Mouse (Mus musculus) brown adipose tissue, adult 24 weeks (tissue): ENCODE results near the gene Il4ra. TPM values are rescaled to one million over a fixed set of nuclear protein-coding genes. Genes with fewer than 3 reads are reported as not detected.

ENCODE experiments used
- H3K27ac ChIP-seq: fragments of 200-500 bp; replicated peaks from 2 replicates; pipeline ENCODE4 v1.5.1; 2012; ENCODE audit warnings: low read depth, mild to moderate bottlenecking, low read length
- H3K4me1 ChIP-seq: fragments of 200-500 bp; 2 replicates; pipeline ENCODE4 v1.6.1; 2012; ENCODE audit warnings: low read length, mixed read lengths; ENCODE audit not compliant: control insufficient read depth, insufficient read depth, insufficient read length
- H3K4me3 ChIP-seq: fragments of 200-500 bp; 2 replicates; pipeline ENCODE4 v1.5.1; 2012; ENCODE audit warnings: low read depth, mild to moderate bottlenecking, low read length, moderate library complexity; ENCODE audit not compliant: insufficient read depth
- polyA plus RNA-seq: library from polyadenylated mRNA; stranded (reverse); fragments of >200 nt; gene quantifications from 2 replicates; pipeline ENCODE4 v1.2.4, GENCODE M21; 2012; ENCODE audit not compliant: missing spikeins, insufficient read depth, insufficient read length

Il4ra gene
- polyA plus RNA-seq, 1 experiment, result 8.6 TPM

DNA sequence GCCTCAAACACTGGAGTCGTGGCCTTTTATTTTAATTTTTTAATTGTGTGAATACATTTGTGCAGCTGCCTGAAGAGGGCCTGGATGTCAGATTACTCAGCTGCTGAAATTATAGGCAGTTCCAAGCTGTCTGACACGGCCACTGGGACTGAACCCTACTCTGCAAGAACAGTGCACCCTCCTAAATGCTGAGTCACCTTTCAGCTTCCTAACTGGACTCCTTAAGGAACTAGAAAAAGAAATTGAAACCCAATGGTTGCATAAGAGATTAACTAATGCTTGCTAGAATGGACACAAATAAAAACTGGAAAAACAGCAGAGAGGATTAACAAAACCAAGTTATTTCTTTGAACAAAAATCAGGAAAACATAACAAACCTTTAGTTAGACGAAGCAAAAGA lies 44.5 kb downstream of the Il4ra start:
- no peak overlapping the region for H3K27ac ChIP-seq

DNA sequence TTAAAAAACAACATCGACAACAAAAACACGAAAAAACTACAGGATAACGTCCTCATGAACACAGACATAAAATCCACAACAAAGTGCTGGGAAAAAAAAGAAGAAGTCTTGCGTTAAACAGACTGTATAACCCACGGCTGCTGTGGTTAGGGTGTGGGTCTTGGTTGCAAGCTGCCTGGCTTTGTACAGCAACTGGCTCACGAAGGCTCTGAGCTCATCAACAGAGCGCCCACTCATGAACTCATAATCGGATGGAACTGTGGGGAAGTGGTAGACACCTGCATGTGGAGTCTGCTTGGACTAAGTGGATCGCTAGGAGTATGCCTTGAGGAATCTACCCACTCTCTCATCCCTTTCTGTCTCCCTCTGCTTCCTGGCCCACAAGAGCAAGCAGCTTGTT lies 45.2 kb downstream of the Il4ra start:
- H3K4me3 ChIP-seq, result no peak overlapping the region
- no peaks in the 10 kb centered on the region for H3K4me1 ChIP-seq
- H3K27ac ChIP-seq, result peak overlapping the region; percentile 49; the same call in 1 of the 2 replicates

More for the DNA sequence above, 44.5 kb downstream of the Il4ra start:
- H3K4me1 ChIP-seq, result no peaks in the 10 kb centered on the region
- H3K4me3 ChIP-seq, result no peak overlapping the region

DNA sequence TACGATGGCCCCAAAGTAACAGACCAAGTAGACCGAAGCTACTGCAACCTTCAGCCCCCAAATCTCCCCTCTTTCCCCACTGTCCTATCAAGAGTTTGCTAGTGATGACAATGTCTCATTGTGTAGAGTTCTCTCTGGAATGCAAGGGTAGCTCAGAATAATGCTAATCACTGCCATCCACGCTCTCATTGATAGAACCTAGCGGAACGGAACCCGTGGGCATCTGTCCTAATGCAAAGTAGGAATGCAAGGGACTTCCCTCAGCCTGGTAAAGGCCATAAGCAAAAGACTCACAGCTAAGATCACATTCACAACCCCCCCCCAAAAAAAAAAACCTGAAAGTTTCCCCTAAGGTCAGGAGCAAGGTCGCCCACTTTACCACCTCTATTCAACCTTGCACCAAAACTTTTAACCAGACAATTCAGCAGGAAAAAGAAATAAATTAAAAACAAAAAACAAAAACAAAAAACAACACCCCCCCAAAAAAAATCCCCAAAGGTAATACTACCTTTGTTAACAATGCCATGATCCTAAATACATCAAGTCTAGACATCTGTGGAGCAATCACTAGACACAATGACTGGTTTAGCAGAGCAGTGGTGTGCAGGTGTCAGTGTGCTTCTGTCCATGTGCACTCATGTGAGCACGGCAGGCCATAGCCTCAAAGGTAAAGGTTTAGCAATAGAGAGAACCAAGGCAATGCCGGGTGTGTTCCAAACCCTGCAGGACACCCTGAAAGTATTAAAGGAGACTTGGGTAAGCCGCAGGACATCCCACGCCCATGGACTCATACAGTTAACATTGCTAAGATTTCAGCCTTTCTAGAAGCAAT lies 45.8 kb downstream of the Il4ra start:
- no peak overlapping the region for H3K4me3 ChIP-seq
- H3K4me1 ChIP-seq, result no peaks in the 10 kb centered on the region
- H3K27ac ChIP-seq, result no peak overlapping the region

DNA sequence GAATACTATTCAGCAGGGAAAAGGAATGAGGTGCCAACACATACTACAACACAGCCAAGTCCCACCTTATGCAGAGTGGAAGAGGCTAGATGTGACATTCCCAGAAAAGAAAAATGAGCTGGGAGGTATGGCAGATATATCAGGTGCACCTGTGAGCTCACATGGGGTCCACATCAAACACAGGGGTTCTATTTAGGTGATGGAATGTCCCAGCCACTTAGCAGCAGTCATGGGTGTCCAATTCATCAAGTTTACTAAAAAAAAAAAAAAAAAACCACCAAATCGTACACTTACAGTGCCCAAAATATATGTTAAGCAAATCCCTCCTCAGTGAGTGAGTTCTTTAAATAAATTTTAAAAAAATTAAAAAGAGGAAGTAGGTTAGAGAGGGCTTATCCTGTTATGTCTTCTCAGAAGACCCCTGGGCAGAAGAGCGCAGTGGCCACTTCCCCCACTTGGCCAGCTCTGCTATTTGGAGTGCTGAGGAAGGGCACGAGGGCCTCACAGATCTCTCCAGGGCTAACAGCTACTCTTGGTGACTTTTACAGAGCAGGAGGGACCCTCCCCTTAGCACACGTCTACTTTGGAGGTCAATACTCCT lies 47.6 kb downstream of the Il4ra start:
- Histone ChIP-seq H3K4me3 (no peak overlapping the region), H3K27ac (no peak overlapping the region), H3K4me1 (no peaks in the 10 kb centered on the region)

DNA sequence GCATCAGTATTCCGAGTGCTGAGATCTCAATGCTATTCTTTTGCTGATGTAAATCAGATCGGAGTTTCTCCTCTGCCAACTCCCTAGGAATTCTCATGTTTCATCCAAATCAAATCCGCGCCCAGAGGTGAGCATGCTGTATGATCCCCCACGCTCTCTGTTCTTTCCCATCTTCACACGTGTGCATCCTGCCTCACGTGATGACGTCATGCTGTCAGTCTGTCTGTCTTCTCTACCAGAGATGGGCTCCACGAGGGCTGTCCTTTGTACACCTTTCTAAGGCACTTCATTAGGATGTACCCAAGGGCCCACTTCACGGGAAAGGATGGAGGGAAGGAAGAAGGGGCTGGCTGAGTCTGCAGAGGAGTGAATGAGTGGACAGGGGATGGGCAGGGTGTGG lies 48.2 kb downstream of the Il4ra start:
- no peaks in the 10 kb centered on the region for H3K4me1 ChIP-seq

DNA sequence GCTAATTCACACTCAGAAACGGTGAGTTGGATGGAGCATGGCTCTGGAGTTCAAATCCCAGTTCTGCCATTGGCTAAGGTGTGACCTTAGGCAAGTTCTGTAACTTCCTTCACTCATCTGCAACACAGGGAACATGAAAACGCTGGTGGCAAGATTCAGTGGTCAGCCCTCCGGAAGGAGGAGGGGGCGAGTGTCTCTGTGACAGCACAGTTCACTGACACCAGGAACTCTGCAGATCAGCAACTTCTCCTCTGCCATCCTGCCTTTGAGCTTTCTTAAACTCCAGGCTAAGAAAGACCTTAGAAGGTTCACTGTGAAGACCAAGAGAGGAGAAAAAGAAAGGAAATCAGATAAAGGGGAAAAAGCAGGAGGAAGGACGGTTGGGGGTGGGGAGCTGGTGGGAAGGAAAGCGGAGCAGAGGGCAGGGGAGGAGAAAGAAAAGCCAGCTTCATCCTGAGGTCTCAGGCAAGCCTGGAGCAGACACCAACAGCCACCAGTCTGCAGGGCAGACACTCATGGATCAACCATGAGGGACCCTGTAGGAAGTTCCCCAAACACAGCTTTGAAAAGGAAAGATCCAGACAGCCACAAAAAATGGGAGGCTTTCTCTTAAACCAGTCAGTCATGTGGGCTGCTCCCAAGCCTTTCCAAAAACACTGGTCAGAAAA lies 48.8 kb downstream of the Il4ra start:
- Histone ChIP-seq H3K4me1 (no peaks in the 10 kb centered on the region), H3K27ac (no peak overlapping the region; the same call in 1 of the 2 replicates), H3K4me3 (no peak overlapping the region)

More for the DNA sequence above, 48.2 kb downstream of the Il4ra start:
- Histone ChIP-seq H3K4me3 (no peak overlapping the region), H3K27ac (no peak overlapping the region)

DNA sequence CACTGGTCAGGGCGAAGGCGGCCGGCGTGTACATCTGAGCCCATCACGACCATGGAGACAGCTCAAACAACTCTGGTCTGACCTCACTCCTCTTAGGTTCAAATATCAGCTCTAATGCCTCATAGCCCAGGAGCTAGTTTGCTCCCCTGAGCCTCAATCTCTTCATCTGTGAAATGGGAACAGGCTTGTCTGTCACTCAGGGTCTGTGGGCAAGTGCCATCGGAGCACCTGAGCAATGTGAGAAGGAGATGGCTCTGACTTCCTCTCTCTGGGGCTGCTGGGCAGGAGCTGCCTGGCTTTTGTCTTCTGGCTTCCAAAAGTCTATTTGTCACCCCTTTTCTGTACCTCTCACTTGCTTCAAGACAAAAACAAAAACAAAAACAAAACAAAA lies 49.4 kb downstream of the Il4ra start:
- Histone ChIP-seq H3K27ac (no peak overlapping the region; the same call in 1 of the 2 replicates), H3K4me1 (no peaks in the 10 kb centered on the region), H3K4me3 (no peak overlapping the region)

DNA sequence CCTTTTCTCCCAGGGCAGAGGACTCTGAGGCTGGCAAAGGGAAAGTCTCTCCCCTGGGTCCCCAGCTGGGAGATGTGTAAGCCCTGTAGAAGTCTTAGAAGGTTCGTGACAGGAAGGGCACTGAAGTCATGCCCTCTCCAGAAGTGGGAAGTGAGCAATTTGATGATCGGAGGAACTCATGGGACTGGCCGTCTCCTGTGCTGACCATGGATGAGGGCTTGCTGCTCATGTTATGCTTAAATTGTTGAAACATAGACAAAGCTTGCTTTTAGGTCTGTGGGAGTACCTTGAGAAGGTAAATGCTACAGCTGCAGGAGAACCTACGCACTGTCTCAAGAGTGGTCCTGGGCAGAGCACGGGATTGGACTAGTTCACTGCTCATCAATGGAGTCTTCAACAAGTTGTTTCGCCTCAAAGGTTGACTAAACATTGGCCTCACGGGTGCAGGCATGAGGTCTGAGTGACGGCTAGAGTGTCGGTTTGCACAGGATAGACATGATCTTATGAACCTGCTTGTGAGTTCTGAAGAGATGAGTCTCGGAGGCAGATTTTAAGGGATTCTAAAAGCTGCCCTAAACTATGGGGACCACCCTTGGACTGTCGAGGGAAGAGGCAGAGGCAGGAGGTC lies 50.0 kb downstream of the Il4ra start:
- Histone ChIP-seq H3K4me3 (no peak overlapping the region), H3K27ac (no peak overlapping the region)

DNA sequence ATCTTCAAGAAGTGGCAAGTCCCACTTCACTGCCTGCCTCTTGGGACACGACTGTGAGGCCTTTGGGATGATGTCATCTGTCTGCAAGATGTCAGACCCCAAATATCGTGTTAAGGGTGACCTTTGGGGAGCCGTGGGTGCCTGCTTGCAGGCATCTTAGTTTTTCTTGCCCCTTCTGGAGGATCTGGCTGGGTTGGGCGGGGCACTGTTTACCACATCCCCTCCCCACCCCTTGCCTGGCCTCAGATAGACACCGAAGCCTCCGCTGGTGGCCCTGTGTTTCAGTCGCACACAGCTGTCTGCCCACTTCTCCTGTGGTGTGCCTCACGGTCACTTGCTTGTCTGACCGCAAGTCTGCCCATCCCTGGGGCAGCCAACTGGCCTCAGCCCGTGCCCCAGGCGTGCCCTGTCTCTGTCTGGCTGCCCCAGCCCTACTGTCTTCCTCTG lies 51.3 kb downstream of the Il4ra start, which contains the start of gene Il21r:
Il21r (plus strand) TSS at position 245 of the 447 bp plus-strand sequence.
- Histone ChIP-seq H3K27ac (0 out of 2 replicates have a peak within 1 kb of the TSS, but pooled peaks have one; percentile 8), H3K4me1 (0 out of 2 replicates have a peak, but pooled peaks cover 2% of the 10 kb centered on the region), H3K4me3 (peak within 1 kb of the TSS; percentile 4)

More for the DNA sequence above, 50.0 kb downstream of the Il4ra start:
- H3K4me1 ChIP-seq, result 0 out of 2 replicates have a peak, but pooled peaks cover 2% of the 10 kb centered on the region

DNA sequence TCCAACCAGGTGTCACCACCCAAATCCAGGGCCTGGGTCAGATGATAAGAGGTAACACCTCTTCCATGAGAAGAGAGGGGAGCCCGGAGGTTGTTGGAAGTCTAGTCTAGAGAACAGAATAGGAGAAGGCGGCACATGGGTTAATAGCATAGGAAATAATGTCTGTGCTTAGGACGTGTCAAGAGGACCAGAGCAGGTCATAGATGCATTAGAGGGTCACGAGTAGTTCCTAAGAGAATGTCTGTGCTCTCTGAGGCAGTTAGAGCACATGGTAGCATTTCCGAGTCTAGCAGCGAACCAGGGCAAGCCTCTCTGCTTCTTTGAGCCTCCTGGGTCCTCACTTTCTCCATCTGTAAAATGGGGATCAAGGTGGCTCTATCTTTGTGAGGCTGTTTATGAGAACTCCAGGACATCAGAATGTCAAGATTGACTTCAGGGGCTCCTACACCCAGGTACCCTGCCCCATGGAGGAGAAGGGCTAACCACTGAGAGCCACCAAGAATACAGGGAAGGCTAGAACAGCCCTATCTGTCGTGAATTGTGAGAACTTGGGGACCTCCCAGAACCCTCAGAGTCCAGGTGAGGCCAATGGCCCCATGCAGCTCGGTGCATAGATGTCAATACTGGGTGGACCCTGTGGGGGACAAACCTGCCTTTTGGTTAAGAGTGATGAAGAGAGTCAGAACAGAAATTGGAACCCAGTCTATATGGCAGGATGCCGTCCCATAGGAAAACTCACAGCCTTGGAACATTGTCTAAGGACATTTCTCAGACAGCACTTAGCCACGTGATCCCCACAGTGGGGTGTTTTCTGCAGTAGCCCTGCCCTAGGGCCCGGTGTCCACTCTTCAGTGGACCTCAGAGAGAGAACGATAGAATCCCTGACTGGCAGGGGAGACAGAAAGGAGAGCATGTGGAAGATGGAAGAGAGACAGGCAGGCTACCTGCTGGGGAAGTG lies 52.7 kb downstream of the Il4ra start:
- 0 out of 2 replicates have a peak overlapping the region, but pooled peaks have one; percentile 4 for H3K4me3 ChIP-seq
- H3K27ac ChIP-seq, result no peak overlapping the region

DNA sequence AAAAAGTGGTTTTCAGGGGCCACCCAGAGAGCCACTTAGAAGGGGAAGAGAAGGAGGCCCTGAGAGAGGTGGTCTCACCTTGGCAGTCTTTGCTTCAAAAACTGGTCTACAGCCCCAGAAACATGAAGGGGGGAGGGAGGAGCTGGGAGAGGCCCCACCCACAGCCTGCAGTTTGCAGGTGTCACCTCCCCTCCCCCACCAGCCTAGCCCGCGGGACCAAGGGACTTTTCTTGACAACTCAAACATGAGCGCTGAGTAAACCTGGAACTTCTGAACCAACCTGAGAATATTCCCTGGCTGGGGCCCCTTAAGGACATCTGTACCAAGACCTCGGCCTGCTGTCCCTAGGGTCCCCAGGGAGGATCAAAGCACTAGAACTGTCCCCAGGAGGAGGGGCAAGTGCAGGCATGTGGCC lies 53.8 kb downstream of the Il4ra start:
- H3K27ac ChIP-seq, result no peak overlapping the region
- H3K4me3 ChIP-seq, result no peak overlapping the region
- 0 out of 2 replicates have a peak, but pooled peaks cover 2% of the 10 kb centered on the region for H3K4me1 ChIP-seq

More for the DNA sequence above, 52.7 kb downstream of the Il4ra start:
- 0 out of 2 replicates have a peak, but pooled peaks cover 2% of the 10 kb centered on the region for H3K4me1 ChIP-seq

DNA sequence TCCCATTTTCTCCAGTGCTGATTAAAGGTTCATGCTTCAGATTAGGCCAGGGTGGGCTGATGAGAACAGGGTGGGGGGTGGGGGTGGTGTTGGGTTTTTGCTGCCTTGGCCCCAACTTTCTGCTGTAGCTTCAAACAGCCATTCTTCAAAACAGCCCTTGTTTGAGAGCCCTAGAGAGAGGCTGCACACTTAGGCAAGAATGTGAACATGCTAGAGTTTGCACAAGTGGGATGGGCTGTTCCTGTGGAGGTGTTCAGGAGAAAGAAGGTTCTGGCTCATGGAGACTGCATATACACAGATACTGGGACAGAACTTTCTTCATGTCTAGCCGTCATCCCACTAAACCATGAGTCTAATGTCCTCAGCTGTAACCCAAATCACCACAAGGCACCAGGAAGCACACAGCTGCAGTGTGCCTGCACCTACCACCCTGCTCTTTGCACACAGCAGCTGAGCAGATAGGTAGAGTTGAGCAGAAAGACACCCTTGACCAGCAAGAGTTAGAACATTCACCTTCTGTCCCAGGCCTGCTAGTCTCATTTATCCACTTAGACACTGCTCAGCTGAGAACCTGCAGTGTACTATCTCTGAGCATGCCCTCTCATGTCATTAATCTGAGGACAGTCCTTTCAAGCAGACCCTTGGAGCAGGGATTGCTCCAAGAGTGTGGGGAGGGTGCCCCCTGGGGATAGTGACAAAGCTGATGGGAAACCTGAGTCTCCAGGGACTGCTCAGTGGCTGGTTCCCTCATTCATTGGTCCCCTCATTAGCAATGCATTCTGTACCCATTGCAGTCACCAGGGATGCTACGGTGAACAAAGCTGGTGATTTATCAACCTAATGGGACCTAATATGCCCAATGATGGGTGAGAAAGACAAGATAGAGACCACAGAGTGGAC lies 54.6 kb downstream of the Il4ra start:
- Histone ChIP-seq H3K27ac (no peak overlapping the region), H3K4me1 (0 out of 2 replicates have a peak, but pooled peaks cover 2% of the 10 kb centered on the region), H3K4me3 (no peak overlapping the region)
